Mouse (Mus musculus) ES-Bruce4 (cell line): ENCODE measurements around the gene Ankrd60.

Experiments used
- CTCF ChIP-seq: IDR thresholded peaks from one replicate; pipeline ENCODE4 v1.8.1; 2011; ENCODE audit warnings: low read depth, low read length
- EP300 ChIP-seq: IDR thresholded peaks from 2 replicates; pipeline ENCODE4 v1.6.1; 2011; ENCODE audit warnings: low read depth, low read length; ENCODE audit not compliant: insufficient read depth
- POLR2A ChIP-seq: IDR thresholded peaks from one replicate; pipeline ENCODE4 v1.8.1; 2011; ENCODE audit warnings: low read length; ENCODE audit not compliant: insufficient read depth

DNA sequence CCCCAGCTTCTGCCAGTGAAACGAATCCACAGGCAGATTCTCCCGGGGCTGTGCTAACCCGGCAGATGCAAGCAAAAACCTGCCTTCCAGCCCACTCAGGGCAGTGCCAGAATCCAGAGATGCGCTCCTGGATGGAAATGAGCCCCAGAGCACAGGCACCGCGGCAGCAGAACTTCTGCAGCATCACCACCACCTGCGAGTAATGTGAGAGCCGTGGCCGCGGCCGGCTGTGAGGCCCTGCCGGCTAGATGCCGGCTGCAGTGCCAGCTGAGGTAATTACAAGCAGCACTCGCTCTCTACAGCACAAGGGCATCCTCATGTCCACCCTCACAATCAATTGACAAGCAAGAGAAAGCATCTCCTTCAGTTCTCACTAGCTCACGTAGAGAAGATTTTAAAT, 6.2 kb upstream of the Ankrd60 start:
- no peak for TF ChIP-seq CTCF
- no peak for TF ChIP-seq POLR2A
- TF ChIP-seq EP300, result no peak
